Mouse (Mus musculus): ENCODE measurements around the gene Dcp1b. TPM values are rescaled to one million over a fixed set of nuclear protein-coding genes. Genes with fewer than 3 reads are reported as not detected.
A peak's percentile ranks its signal among the peaks of the same experiment; 100 is the strongest.

The Dcp1b gene
- polyA plus RNA-seq, 1 experiment from 2014 or later: 9.4 TPM

- no peaks in the 10 kb centered on the region for H3K36me3 ChIP-seq (ENCODE audit: insufficient read depth, low read length)
- no peak for TF ChIP-seq CTCF (IDR thresholded peaks at IDR 0.05; ENCODE audit: low read depth)
- no peak overlapping the region for H3K27ac ChIP-seq
- H3K4me3 ChIP-seq (replicated peaks; ENCODE audit: low read depth, low read length): peak overlapping the region; percentile 75; the same call in 1 of the 2 replicates
- ATAC-seq (replicated peaks; ENCODE audit: low FRiP score, low read depth) (no peak), DNase-seq (ENCODE audit: low spot score) (no peak)
- peak overlapping the region; percentile 62 for H3K4me2 ChIP-seq (ENCODE audit: low read length)
- H3K9me3 ChIP-seq (replicated peaks; ENCODE audit: low read length): no peaks in the 10 kb centered on the region
- 58% methylated on average over 7 of the region's 7 CpGs for WGBS
- H3K4me1 ChIP-seq (replicated peaks; ENCODE audit: insufficient read depth, low read length): 0 out of 2 replicates have a peak, but pooled peaks cover 2% of the 10 kb centered on the region
- H3K27me3 ChIP-seq (ENCODE audit: insufficient read depth, low read length): no peaks in the 10 kb centered on the region
- H3K9ac ChIP-seq (ENCODE audit: low read depth, low read length): no peak overlapping the region
Measured at GRCm38 (mm10) chr6:119176103-119176502, 1.1 kb downstream of the Dcp1b start.

DNA sequence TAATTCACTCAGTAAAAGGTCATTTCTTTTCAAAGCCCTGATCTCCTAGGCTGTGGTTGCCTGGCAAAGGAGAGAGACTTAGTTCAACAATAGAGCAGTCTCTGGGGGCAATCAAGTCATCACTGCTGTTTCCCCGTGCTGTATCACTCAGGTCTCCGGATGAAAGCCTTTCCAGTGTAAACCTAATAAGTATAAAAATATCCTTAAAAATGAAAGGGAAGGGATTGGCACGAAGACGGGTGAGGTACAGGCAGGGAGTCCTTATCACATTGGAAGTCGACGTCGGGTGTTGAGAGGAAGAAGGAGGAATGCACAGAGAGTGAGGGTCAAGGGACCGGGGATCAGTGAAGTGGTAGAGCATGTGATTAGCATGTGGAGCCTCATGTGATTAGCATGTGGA lies 2.0 kb downstream of the Dcp1b start:
- H3K27me3 ChIP-seq (ENCODE audit: insufficient read depth, low read length): no peaks in the 10 kb centered on the region
- H3K4me1 ChIP-seq (replicated peaks; ENCODE audit: insufficient read depth, low read length): 0 out of 2 replicates have a peak, but pooled peaks cover 2% of the 10 kb centered on the region
- no peak overlapping the region for H3K27ac ChIP-seq
- no peak overlapping the region for H3K9ac ChIP-seq (ENCODE audit: low read depth, low read length)
- H3K9me3 ChIP-seq (replicated peaks; ENCODE audit: low read length): no peaks in the 10 kb centered on the region
- no peak for TF ChIP-seq CTCF (IDR thresholded peaks at IDR 0.05; ENCODE audit: low read depth)
- no peak overlapping the region for H3K4me2 ChIP-seq (ENCODE audit: low read length)
- ATAC-seq (replicated peaks; ENCODE audit: low FRiP score, low read depth) (no peak), DNase-seq (ENCODE audit: low spot score) (peak; percentile 28)
- WGBS: 39% methylated on average over 8 of the region's 8 CpGs
- no peaks in the 10 kb centered on the region for H3K36me3 ChIP-seq (ENCODE audit: insufficient read depth, low read length)
- no peak overlapping the region for H3K4me3 ChIP-seq (replicated peaks; ENCODE audit: low read depth, low read length)

DNA sequence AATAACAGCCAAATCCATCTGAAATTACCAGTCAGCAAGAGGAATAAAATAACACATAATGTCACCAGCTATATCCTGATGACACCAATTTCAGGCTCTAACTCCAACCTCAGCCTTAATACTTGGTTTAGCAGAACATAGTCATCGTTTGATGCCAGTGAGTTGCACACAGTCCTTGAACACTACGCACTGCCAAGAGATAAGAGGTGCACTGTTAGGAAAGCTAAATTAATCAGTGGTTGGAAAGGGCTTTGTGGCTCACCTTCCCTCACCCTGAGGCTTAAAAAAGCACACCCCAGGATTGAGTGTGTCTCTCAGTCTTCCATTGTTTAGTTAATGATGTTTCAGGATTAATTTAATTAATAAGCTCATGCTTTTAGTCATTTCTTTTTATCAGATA lies 5.1 kb downstream of the Dcp1b start:
- H3K27me3 ChIP-seq (ENCODE audit: insufficient read depth, low read length): no peaks in the 10 kb centered on the region
- H3K4me1 ChIP-seq (replicated peaks; ENCODE audit: insufficient read depth, low read length): 0 out of 2 replicates have a peak, but pooled peaks cover 2% of the 10 kb centered on the region
- H3K27ac ChIP-seq: no peak overlapping the region
- no peak overlapping the region for H3K4me2 ChIP-seq (ENCODE audit: low read length)
- peaks cover 8% of the 10 kb centered on the region; the same call in 1 of the 2 replicates for H3K36me3 ChIP-seq (ENCODE audit: insufficient read depth, low read length)
- H3K9ac ChIP-seq (ENCODE audit: low read depth, low read length): no peak overlapping the region
- DNase-seq (ENCODE audit: low spot score) (no peak), ATAC-seq (replicated peaks; ENCODE audit: low FRiP score, low read depth) (no peak)
- TF ChIP-seq CTCF (IDR thresholded peaks at IDR 0.05; ENCODE audit: low read depth): no peak
- H3K9me3 ChIP-seq (replicated peaks; ENCODE audit: low read length): no peaks in the 10 kb centered on the region
- WGBS: 92% methylated on average over 2 of the region's 2 CpGs
- H3K4me3 ChIP-seq (replicated peaks; ENCODE audit: low read depth, low read length): no peak overlapping the region

GRCm38 (mm10) chr6:119182211-119182610 lies 7.2 kb downstream of the Dcp1b start:
- no peak overlapping the region for H3K9ac ChIP-seq (ENCODE audit: low read depth, low read length)
- no peaks in the 10 kb centered on the region for H3K4me1 ChIP-seq (replicated peaks; ENCODE audit: insufficient read depth, low read length)
- H3K9me3 ChIP-seq (replicated peaks; ENCODE audit: low read length): no peaks in the 10 kb centered on the region
- H3K4me2 ChIP-seq (ENCODE audit: low read length): no peak overlapping the region
- DNase-seq (ENCODE audit: low spot score) (no peak), ATAC-seq (replicated peaks; ENCODE audit: low FRiP score, low read depth) (no peak)
- H3K36me3 ChIP-seq (ENCODE audit: insufficient read depth, low read length): peaks cover 8% of the 10 kb centered on the region; the same call in 1 of the 2 replicates
- no peak overlapping the region for H3K27ac ChIP-seq
- no peak overlapping the region for H3K4me3 ChIP-seq (replicated peaks; ENCODE audit: low read depth, low read length)
- WGBS: 91% methylated on average over 9 of the region's 9 CpGs
- TF ChIP-seq CTCF (IDR thresholded peaks at IDR 0.05; ENCODE audit: low read depth): no peak
- H3K27me3 ChIP-seq (ENCODE audit: insufficient read depth, low read length): no peaks in the 10 kb centered on the region

GRCm38 (mm10) chr6:119183781-119184180 lies 8.7 kb downstream of the Dcp1b start:
- H3K9me3 ChIP-seq (replicated peaks; ENCODE audit: low read length): no peaks in the 10 kb centered on the region
- peaks cover 8% of the 10 kb centered on the region; the same call in 1 of the 2 replicates for H3K36me3 ChIP-seq (ENCODE audit: insufficient read depth, low read length)
- DNase-seq (ENCODE audit: low spot score) (no peak), ATAC-seq (replicated peaks; ENCODE audit: low FRiP score, low read depth) (no peak)
- no peak for TF ChIP-seq CTCF (IDR thresholded peaks at IDR 0.05; ENCODE audit: low read depth)
- no peak overlapping the region for H3K4me3 ChIP-seq (replicated peaks; ENCODE audit: low read depth, low read length)
- no peak overlapping the region for H3K27ac ChIP-seq
- no peaks in the 10 kb centered on the region for H3K27me3 ChIP-seq (ENCODE audit: insufficient read depth, low read length)
- H3K4me1 ChIP-seq (replicated peaks; ENCODE audit: insufficient read depth, low read length): no peaks in the 10 kb centered on the region
- WGBS: 75% methylated on average over 3 of the region's 3 CpGs
- no peak overlapping the region for H3K9ac ChIP-seq (ENCODE audit: low read depth, low read length)
- no peak overlapping the region for H3K4me2 ChIP-seq (ENCODE audit: low read length)

GRCm38 (mm10) chr6:119186658-119187057 lies 11.6 kb downstream of the Dcp1b start:
- H3K4me1 ChIP-seq (replicated peaks; ENCODE audit: insufficient read depth, low read length): no peaks in the 10 kb centered on the region
- DNase-seq (ENCODE audit: low spot score): no peak
- ATAC-seq (replicated peaks; ENCODE audit: low FRiP score, low read depth): no peak
- H3K9ac ChIP-seq (ENCODE audit: low read depth, low read length): no peak overlapping the region
- no peaks in the 10 kb centered on the region for H3K27me3 ChIP-seq (ENCODE audit: insufficient read depth, low read length)
- H3K4me2 ChIP-seq (ENCODE audit: low read length): no peak overlapping the region
- TF ChIP-seq CTCF (IDR thresholded peaks at IDR 0.05; ENCODE audit: low read depth): peak; percentile 57
- 67% methylated on average over 8 of the region's 8 CpGs for WGBS
- H3K36me3 ChIP-seq (ENCODE audit: insufficient read depth, low read length): peaks cover 12% of the 10 kb centered on the region; the same call in 1 of the 2 replicates
- H3K4me3 ChIP-seq (replicated peaks; ENCODE audit: low read depth, low read length): no peak overlapping the region
- no peaks in the 10 kb centered on the region for H3K9me3 ChIP-seq (replicated peaks; ENCODE audit: low read length)
- no peak overlapping the region for H3K27ac ChIP-seq

DNA sequence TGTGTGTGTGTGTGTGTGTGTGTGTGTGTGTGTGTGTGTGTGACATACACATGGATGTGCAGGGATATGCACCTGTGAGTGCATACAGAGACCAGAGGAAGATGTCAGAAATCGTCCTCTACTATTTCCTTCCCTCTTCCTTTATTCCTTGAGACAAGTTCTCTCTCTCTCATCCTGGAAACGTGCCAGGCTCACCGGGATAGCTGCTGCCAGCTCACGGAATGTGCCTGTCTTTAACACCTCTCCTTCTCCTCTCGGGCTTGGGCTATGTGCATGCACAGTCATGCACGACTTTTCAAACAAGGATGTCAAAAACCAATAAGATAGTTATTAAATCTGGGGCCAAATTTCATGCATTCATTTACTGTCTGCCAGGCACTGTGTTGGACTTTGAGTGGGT lies 12.6 kb downstream of the Dcp1b start:
- 71% methylated on average over 6 of the region's 6 CpGs for WGBS
- Histone ChIP-seq H3K4me2 (ENCODE audit: low read length) (no peak overlapping the region), H3K36me3 (ENCODE audit: insufficient read depth, low read length) (peaks cover 14% of the 10 kb centered on the region; the same call in 1 of the 2 replicates), H3K9me3 (replicated peaks; ENCODE audit: low read length) (no peaks in the 10 kb centered on the region), H3K4me3 (replicated peaks; ENCODE audit: low read depth, low read length) (no peak overlapping the region), H3K9ac (ENCODE audit: low read depth, low read length) (no peak overlapping the region), H3K4me1 (replicated peaks; ENCODE audit: insufficient read depth, low read length) (no peaks in the 10 kb centered on the region), H3K27ac (no peak overlapping the region), H3K27me3 (ENCODE audit: insufficient read depth, low read length) (no peaks in the 10 kb centered on the region)
- ATAC-seq (replicated peaks; ENCODE audit: low FRiP score, low read depth) (no peak), DNase-seq (ENCODE audit: low spot score) (no peak)
- TF ChIP-seq CTCF (IDR thresholded peaks at IDR 0.05; ENCODE audit: low read depth): no peak
